Mouse (Mus musculus) cortical plate, adult 2 months (tissue): ENCODE data around the gene Xpr1.

Experiments
- CTCF ChIP-seq: fragments of 200-500 bp; IDR thresholded peaks from 2 replicates; pipeline ENCODE4 v1.5.1; 2011; ENCODE audit warnings: mild to moderate bottlenecking, control low read depth, low read length; ENCODE audit not compliant: insufficient read depth; ENCODE audit errors: extremely low read depth
- POLR2A ChIP-seq: fragments of 200-500 bp; IDR thresholded peaks from 2 replicates; pipeline ENCODE4 v1.6.1; 2011; ENCODE audit warnings: mild to moderate bottlenecking, low read length, control low read depth; ENCODE audit not compliant: insufficient read depth; ENCODE audit errors: extremely low read depth

DNA sequence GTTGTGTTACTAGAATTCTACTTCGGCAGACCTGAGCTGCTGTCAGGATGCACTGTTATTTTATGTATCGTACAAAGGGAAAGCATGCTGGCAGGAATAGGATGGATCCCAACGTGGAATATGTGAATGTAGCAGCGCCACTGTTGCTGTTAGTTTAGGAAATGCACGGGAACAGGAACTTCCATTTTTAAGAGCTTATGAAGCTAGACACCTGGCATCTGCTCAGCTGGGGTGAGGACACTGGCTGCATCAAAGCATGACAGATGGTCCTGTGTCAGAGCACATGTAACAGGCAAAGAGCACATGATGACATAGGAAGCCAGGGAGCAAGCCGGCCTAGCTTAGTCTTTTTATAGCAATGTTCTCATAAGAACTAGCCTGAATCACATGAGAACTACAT lies 22.4 kb downstream of the Xpr1 start:
- TF ChIP-seq CTCF (no peak), POLR2A (no peak)
